Mouse (Mus musculus) cerebellum, adult 9-10 months (tissue): ENCODE measurements at regions not wholly inside any gene's neighbourhood (a gene's known extent, or its start where the extent isn't known, plus 50 kb on each side); places are given as distances from the start of the nearest gene placed in this dataset.

Experiments used
- DNase-seq: peaks from one replicate; pipeline ENCODE4 v3.0.0; 2022

DNA sequence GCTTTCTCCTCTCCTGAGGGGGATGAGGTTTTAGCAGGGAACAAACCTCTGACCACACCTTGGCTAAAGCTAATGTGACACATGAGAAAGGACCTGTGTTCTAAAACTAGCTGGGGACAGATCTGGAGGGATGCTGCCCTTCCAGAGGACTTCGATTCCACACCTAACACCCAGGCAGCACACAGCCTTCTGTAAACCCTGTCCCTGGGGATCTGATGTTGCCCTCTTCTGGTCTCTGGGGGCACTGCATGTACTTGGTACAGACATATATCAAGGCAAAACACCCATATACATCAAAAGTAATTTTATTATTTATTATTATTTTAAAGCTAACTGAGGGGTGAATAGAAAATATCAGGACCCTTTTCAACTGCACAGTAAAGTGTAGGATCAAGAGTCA lies 65.0 kb upstream of the Sfrp2 start:
- DNase-seq, result no peak

DNA sequence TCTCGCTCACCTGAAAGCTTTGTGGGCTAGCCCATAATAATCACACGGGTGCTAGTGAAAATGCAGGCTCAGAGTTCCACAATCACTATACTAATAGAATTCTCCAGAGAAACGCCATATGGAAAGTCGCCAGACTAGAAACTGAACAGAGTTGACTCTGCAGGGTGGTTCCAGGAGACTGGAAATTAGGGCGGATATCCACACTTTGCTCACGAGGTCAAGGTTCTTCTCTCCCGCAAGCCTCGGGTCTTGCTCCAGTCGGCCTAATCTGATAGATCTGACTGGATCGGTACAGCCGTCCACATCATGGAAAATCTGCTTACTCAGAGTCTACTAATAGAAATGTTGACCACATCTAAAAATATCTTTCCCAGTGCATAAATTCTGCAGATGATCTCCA lies 61.6 kb upstream of the Sfrp2 start:
- DNase-seq, result no peak

DNA sequence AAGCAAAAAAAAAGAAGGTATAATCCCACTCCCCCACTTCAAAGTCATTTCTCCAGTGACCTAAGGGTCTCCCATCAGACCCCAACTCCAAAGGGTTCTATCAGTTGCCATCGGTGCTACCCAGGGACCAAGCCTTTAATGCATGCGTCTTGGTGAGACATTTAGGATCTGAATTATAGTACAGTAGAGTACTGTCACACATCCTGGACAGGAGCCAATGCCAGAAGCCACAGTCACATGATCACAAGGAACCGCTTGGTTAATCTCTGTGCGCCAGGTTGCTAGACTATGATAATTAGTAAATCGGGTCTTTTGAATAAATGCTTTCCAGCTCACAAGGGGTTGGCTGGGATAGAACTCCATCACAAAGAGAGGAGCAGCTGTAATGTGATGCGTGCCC lies 60.9 kb upstream of the Sfrp2 start:
- DNase-seq, result no peak

DNA sequence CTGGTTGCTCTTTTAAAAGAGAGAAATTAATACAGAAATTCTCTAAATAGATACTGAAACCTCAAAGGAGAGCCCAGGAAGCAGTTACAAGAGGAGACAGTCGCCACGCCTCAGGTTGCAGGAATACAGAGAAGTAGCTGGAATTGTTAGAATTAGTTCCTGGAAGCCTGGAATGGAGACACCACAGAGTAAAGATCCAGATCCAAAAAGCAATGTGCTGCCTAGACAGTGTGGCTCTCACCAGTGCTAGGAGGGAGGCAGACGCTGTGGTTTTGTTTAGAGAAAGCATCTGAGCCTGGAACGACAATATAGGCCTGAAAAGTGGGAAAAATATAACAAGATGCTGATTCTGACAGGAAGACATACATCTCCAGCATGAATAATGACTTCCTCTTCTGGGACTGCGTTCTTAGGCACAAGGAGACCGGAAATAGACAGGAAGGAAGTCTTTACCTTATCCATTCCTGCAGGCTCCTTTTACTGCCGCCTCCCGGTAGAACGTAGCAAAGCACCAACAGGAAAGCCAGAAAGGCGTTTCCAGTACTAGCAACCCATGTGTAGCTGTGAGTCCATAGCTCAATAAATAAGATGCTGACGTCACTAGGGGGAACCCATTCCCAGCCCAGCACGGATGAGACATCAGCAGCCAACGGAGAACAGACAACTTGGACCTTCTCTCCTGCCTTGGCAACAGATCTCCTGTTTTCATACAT lies 59.4 kb upstream of the Sfrp2 start:
- no peak for DNase-seq

DNA sequence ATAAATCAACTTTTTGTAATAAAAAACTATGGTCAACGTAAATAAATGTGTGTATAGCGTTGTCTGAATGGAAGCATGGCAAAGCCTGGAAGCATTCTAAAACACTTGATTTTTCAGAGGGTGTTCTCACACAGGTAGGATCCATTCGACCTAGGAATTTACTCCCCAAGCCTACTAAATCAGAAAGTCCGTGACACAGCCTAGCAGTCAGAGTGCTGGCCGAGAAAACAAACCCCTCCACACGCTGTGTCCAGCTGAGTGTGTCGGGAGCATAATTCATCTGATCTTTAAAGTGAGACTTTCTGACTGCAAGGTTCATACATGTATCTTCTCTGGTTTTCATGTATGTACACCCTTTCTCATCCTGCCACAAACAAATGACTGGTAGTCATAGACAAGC lies 58.8 kb upstream of the Sfrp2 start:
- no peak for DNase-seq

DNA sequence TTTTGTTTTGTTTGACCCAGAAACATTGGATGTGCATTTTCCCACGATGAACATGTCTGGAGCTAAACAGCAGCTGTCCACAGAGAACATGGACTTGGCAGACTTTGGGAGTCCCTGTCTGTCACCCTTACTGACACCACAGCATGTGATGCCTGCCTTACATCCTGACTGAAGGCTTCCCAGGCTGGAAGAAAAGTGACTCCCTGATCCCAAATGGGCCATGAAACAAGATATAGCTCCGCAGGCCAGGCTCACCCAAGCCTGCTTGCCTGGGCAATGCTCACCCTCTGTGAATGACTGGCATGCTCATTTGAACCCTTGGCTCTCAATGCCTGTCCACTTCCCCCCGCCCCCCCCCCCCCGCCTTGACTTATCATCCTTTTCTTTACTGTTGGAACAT lies 57.1 kb upstream of the Sfrp2 start:
- DNase-seq, result no peak

DNA sequence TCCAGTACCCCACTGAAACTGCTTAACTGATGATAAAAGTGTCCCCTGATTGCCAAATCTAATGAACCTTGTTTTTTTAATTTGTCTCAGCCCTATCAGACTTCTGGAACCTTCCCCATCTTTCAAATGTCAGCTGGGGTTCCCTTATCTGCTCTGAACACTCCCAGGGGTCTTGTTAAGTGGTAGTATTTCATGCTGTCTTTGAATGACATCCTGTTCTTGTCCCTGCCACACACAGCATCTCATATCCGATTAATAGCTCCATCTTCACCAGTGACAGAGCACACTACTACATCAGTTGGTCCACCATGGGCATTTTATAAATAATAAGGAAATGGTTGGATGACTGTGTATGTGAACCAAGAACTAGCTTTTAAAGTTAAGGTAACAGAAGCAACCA lies 56.6 kb upstream of the Sfrp2 start:
- no peak for DNase-seq

DNA sequence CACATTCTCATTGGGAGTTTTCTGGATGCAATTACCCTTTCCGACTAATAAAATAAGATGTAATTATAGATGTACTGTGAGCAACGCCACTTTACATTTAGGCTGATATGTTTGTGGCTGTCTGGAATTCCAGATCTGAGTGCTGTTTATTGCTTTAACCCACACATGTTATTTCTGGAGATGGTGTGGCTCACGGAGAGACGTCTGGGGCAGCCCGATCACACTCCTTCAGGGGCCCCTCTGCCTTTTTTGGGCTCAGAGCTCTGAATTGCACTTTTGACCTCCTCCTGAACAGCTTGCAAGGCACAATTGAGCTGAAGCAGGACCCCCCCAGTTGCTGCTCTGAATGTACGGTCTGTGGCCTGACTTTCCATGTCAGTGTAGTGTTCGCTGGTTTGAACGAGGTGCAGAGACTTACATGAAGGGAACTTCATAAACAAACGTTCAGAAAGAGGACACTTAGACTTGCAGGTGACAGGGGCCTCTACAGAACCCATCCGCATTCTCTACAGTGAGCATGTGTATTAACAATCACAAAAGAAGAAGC lies 55.1 kb upstream of the Sfrp2 start:
- DNase-seq, result no peak

DNA sequence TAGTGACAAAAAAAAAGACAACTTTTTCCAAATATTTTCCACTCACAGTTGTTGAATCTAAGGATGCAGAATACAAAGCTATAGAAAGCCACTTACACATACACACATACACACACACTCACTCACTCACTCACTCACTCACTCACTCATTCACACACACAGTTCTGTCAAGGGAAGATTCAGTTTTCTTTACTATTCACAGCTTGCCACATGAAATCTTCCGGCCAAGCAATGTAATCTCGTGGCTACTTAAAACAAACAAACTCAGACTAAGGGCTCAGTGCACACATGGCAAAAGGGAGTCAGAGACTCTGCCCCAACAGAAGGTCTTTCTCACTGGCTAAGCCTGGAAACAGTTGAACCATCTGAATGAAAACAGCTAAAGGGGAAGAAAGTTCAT lies 53.8 kb upstream of the Sfrp2 start:
- no peak for DNase-seq

DNA sequence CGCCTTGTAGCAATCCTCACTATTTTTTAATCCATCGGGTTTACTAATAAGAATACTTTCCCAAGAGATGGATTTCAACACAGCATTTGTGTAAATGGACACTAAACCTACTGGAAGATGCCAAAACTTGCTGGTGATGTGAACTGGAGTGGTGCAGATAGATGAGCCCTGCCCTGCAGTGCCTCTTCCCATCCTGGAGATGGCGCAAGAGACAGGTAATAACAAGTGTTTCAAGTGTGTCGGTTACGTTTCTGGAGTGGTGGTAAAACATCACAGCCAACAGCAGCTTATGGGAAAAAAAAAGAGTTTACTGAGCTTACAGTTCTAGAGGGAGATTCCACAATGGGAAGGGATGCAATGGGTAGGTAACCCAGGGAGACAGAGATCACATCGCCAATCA lies 51.5 kb upstream of the Sfrp2 start:
- no peak for DNase-seq
